In the genomic region with DNA sequence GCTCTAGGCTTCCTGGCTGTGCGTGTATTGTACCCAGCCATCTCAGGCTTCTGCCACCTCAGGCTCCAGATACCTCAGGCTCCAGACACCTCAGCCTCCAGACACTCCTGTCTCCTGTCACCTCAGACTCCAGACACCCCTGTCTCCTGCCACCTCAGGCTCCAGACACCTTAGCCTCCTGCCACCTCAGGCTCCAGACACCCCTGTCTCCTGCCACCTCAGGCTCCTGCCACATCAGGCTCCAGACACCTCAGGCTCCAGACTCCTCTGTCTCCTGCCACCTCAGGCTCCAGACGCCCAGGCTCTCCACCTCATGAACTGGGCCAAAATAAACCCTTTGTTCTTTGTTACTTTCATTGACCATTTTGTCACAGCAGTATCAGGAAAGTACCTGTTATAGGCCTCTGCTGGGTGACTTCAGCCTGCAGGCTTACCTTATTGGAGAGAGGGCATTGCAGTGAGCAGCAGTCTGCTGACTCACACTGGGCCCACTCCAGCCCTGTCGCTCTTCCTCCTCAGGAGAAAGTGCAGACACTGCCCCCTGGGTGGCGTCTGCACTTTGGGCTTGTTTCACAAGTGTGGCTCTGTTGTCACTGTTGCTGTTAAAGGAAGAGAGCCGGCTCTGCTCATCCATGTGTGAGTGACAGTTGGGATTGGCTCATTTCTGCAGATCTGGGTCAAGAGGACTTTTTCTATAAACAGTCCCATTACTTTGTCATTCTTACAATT, we compare ENCODE assay signal across 8 mouse cellular contexts.
DNase-seq lines count a peak whose midpoint lies in the region; ATAC-seq and TF ChIP-seq lines count a peak whose summit lies in the region.

No protein-coding gene starts in this region.

- H3K9me3 ChIP-seq in heart, postnatal 0 days (replicated peaks; ENCODE audit: control insufficient read depth, low read length): no peaks in the 10 kb centered on the region
- no peaks in the 10 kb centered on the region for H3K9me3 ChIP-seq in limb, embryonic 12.5 days
- no peaks in the 10 kb centered on the region for H3K9me3 ChIP-seq in midbrain, embryonic 11.5 days (ENCODE audit: control insufficient read depth, low read length)

- H3K27me3 ChIP-seq in heart, postnatal 0 days (ENCODE audit: control insufficient read depth, insufficient read depth, low read length): no peaks in the 10 kb centered on the region
- no peaks in the 10 kb centered on the region for H3K27me3 ChIP-seq in limb, embryonic 12.5 days
- H3K27me3 ChIP-seq in midbrain, embryonic 11.5 days (ENCODE audit: control insufficient read depth, insufficient read depth, low read length): no peaks in the 10 kb centered on the region

- H3K4me3 ChIP-seq in heart, postnatal 0 days (ENCODE audit: low read depth, low read length): no peak overlapping the region
- no peak overlapping the region for H3K4me3 ChIP-seq in limb, embryonic 12.5 days (replicated peaks)
- no peak overlapping the region for H3K4me3 ChIP-seq in midbrain, embryonic 11.5 days (ENCODE audit: low read depth, low read length)

- ATAC-seq in heart, postnatal 0 days (ENCODE audit: insufficient read depth, low read depth): peak; percentile 72
- peak; percentile 46; the same call in 1 of the 2 replicates for ATAC-seq in limb, embryonic 12.5 days (ENCODE audit: insufficient number of reproducible peaks, insufficient read depth, low FRiP score, low TSS enrichment, low read depth)
- 0 out of 2 replicates have a peak, but pooled peaks have one; percentile 18 for ATAC-seq in midbrain, embryonic 11.5 days (ENCODE audit: low FRiP score)

- TF ChIP-seq EP300 in heart, postnatal 0 days (IDR thresholded peaks at IDR 0.05; ENCODE audit: low read depth): no peak

- H3K27ac ChIP-seq in heart, postnatal 0 days (ENCODE audit: low read depth): peak overlapping the region; percentile 46
- peak overlapping the region; percentile 73 for H3K27ac ChIP-seq in limb, embryonic 12.5 days
- H3K27ac ChIP-seq in midbrain, embryonic 11.5 days (ENCODE audit: low read depth, low read length): no peak overlapping the region

- peak; percentile 47 for TF ChIP-seq CTCF in heart, postnatal 0 days (IDR thresholded peaks at IDR 0.05; ENCODE audit: low read depth)

- H3K4me2 ChIP-seq in heart, postnatal 0 days (ENCODE audit: low read depth, low read length): no peak overlapping the region
- no peak overlapping the region for H3K4me2 ChIP-seq in limb, embryonic 12.5 days
- no peak overlapping the region for H3K4me2 ChIP-seq in midbrain, embryonic 11.5 days

- no peak overlapping the region for H3K9ac ChIP-seq in heart, postnatal 0 days (replicated peaks; ENCODE audit: low read depth, low read length)
- no peak overlapping the region for H3K9ac ChIP-seq in limb, embryonic 12.5 days (replicated peaks)
- H3K9ac ChIP-seq in midbrain, embryonic 11.5 days (ENCODE audit: low read length): no peak overlapping the region

- peak; percentile 39 for DNase-seq in embryo, embryonic 10 days (ENCODE audit: low spot score)
- no peak for DNase-seq in embryo, embryonic 9.5 days (ENCODE audit: extremely low spot score)
- peak; percentile 41 to 58 for DNase-seq in adrenal gland, postnatal 36 days
- no peak for DNase-seq in heart, postnatal 0 days (ENCODE audit: low spot score)
- no peak for DNase-seq in midbrain, embryonic 11.5 days (ENCODE audit: low spot score, missing footprints)
- DNase-seq in right cerebral cortex, postnatal 10 days (ENCODE audit: low spot score in 2 of 2): no peak
- DNase-seq in left cerebral cortex, postnatal 36 days (ENCODE audit: low spot score in 2 of 2): no peak

- peaks cover 18% of the 10 kb centered on the region; the same call in 1 of the 2 replicates for H3K36me3 ChIP-seq in heart, postnatal 0 days (replicated peaks; ENCODE audit: control insufficient read depth, insufficient read depth, low read length)
- peaks cover 43% of the 10 kb centered on the region; the same call in 1 of the 2 replicates for H3K36me3 ChIP-seq in limb, embryonic 12.5 days
- no peaks in the 10 kb centered on the region for H3K36me3 ChIP-seq in midbrain, embryonic 11.5 days (ENCODE audit: control insufficient read depth, insufficient read depth, low read length)

- intact Hi-C loops in left cerebral cortex, postnatal 36 days (cut with DNase I): no loop called here

- 36% methylated on average over 5 of the region's 5 CpGs for WGBS in heart, postnatal 0 days
- 46% methylated on average over 5 of the region's 5 CpGs for WGBS in limb, embryonic 12.5 days
- WGBS in midbrain, embryonic 11.5 days: 51% methylated on average over 5 of the region's 5 CpGs

- peaks cover 9% of the 10 kb centered on the region; the same call in 1 of the 2 replicates for H3K4me1 ChIP-seq in heart, postnatal 0 days (ENCODE audit: control insufficient read depth, insufficient read depth)
- peaks cover 31% of the 10 kb centered on the region for H3K4me1 ChIP-seq in limb, embryonic 12.5 days (replicated peaks)
- H3K4me1 ChIP-seq in midbrain, embryonic 11.5 days (ENCODE audit: control insufficient read depth, insufficient read depth, low read length): peaks cover 13% of the 10 kb centered on the region

Comparison
In these comparisons a context has a peak if more than half of its experiments do, and no peak if none do; other contexts are left out.
1. DNase-seq: peak in embryo, embryonic 10 days (single experiment) and adrenal gland, postnatal 36 days (2 of 2); none in embryo, embryonic 9.5 days (single experiment), heart, postnatal 0 days (single experiment), midbrain, embryonic 11.5 days (single experiment), right cerebral cortex, postnatal 10 days (0 of 2) and left cerebral cortex, postnatal 36 days (0 of 2).
2. ATAC-seq: peak in every context shown above with its lines; median percentile 72 in heart, postnatal 0 days; 46 in limb, embryonic 12.5 days; 18 in midbrain, embryonic 11.5 days.